Mouse (Mus musculus) olfactory bulb, adult 2 months (tissue): ENCODE results near the gene Trim34a.
"Not testable (repeated sequence)": the region's sequence is repeated elsewhere in the genome, so short reads cannot be mapped to it uniquely, and the experiment has no call there.

Experiments
- CTCF ChIP-seq: fragments of 200-500 bp; IDR thresholded peaks from 2 replicates; pipeline ENCODE4 v1.5.1; 2012; ENCODE audit warnings: low read depth, mild to moderate bottlenecking, low read length, moderate library complexity; ENCODE audit not compliant: insufficient read depth
- POLR2A ChIP-seq: fragments of 200-500 bp; IDR thresholded peaks from 2 replicates; pipeline ENCODE4 v1.6.1; 2012; ENCODE audit warnings: mild to moderate bottlenecking, low read depth, low read length, moderate library complexity; ENCODE audit not compliant: insufficient read depth

DNA sequence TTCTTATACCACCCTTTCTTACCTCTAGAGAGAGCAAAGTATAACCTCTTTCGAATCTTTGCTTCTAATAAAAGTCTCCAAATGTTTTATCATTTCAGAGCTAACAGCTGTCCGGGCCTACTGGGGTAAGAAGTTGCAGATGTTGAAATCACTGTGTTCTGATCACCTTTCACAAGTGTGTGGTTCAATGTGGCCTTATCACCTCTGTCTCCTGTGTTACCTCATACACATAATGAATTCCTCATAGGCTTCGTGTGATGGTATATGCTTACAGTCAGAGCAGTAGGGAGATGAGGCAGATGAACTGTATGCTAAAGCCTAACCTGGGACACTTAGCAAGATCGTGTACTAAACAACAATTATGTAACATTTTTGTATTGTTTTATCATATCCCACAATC, 16.1 kb downstream of the Trim34a start:
- TF ChIP-seq CTCF, POLR2A: not testable (repeated sequence)
